Mouse (Mus musculus) hindbrain, embryonic 16.5 days (tissue): ENCODE data around the gene 2310079G19Rik. TPM values are rescaled to one million over a fixed set of nuclear protein-coding genes. Genes with fewer than 3 reads are reported as not detected.

Source experiments
- ATAC-seq: fragments of 200-750 bp; cut with Nextera tagmentation; 2 replicates; pipeline ENCODE4 v1.8.0; 2017; ENCODE audit warnings: moderate TSS enrichment, moderate library complexity
- H3K27ac ChIP-seq: fragments of 300-500 bp; sonication (generic); 2 replicates; pipeline ENCODE4 v1.5.1; 2014; ENCODE audit warnings: low read depth, mild to moderate bottlenecking, control low read depth, low read length, moderate library complexity
- H3K27me3 ChIP-seq: fragments of 300-500 bp; sonication (generic); replicated peaks from 2 replicates; pipeline ENCODE4 v1.6.1; 2014; ENCODE audit warnings: low read length; ENCODE audit not compliant: control insufficient read depth, insufficient read depth
- H3K36me3 ChIP-seq: fragments of 300-500 bp; sonication (generic); 2 replicates; pipeline ENCODE4 v1.6.1; 2014; ENCODE audit warnings: mild to moderate bottlenecking, low read length, moderate library complexity, mixed read lengths; ENCODE audit not compliant: control insufficient read depth, insufficient read depth
- H3K4me1 ChIP-seq: fragments of 300-500 bp; sonication (generic); 2 replicates; pipeline ENCODE4 v1.6.1; 2014; ENCODE audit warnings: low read depth, low read length; ENCODE audit not compliant: control insufficient read depth, insufficient read depth
- H3K4me2 ChIP-seq: fragments of 300-500 bp; sonication (generic); 2 replicates; pipeline ENCODE4 v1.6.1; 2014; ENCODE audit warnings: mild to moderate bottlenecking, low read length, control low read depth, moderate library complexity
- H3K4me3 ChIP-seq: fragments of 300-500 bp; sonication (generic); 2 replicates; pipeline ENCODE4 v1.5.1; 2014; ENCODE audit warnings: mild to moderate bottlenecking, low read length, control low read depth, moderate library complexity
- H3K9ac ChIP-seq: fragments of 300-500 bp; sonication (generic); 2 replicates; pipeline ENCODE4 v1.6.1; 2014; ENCODE audit warnings: low read depth, mild to moderate bottlenecking, control low read depth, low read length, moderate library complexity
- H3K9me3 ChIP-seq: fragments of 300-500 bp; sonication (generic); 2 replicates; pipeline ENCODE4 v1.6.1; 2014; ENCODE audit warnings: mild to moderate bottlenecking, low read length, moderate library complexity; ENCODE audit not compliant: control insufficient read depth
- WGBS: fragments of 180-500 bp; shearing (Covaris S2); extraction: QIAGEN DNeasy Blood & Tissue Kit; methylation state at CpG from one replicate; pipeline ENCODE4 v1.1.7; 2014; 5-methylcytosine and 5-hydroxymethylcytosine counted together
- polyA plus RNA-seq: library from polyadenylated mRNA; unstranded; fragments of >200 nt; fragmentation: Nextera tagmentation; extraction: Ambion mirVana; gene quantifications from 2 replicates; pipeline ENCODE4 v1.2.1, GENCODE M21; 2015

The 2310079G19Rik gene
- polyA plus RNA-seq, 1 experiment from 2014 or later: not detected

GRCm38 (mm10) chr16:88631474-88631873, 4.0 kb upstream of the 2310079G19Rik start:
- Histone ChIP-seq H3K4me2 (no peak overlapping the region), H3K27ac (no peak overlapping the region), H3K9ac (no peak overlapping the region), H3K4me1 (no peaks in the 10 kb centered on the region), H3K4me3 (no peak overlapping the region), H3K27me3 (no peaks in the 10 kb centered on the region), H3K36me3 (no peaks in the 10 kb centered on the region), H3K9me3 (no peaks in the 10 kb centered on the region)
- ATAC-seq: no peak
- 69% methylated on average over 4 of the region's 4 CpGs for WGBS

GRCm38 (mm10) chr16:88612712-88613111, 14.8 kb downstream of the 2310079G19Rik start:
- Histone ChIP-seq H3K27ac (no peak overlapping the region), H3K4me3 (no peak overlapping the region), H3K9ac (no peak overlapping the region), H3K4me2 (no peak overlapping the region), H3K27me3 (no peaks in the 10 kb centered on the region), H3K4me1 (no peaks in the 10 kb centered on the region), H3K9me3 (no peaks in the 10 kb centered on the region), H3K36me3 (no peaks in the 10 kb centered on the region)
- no peak for ATAC-seq
- WGBS: 67% methylated on average over 4 of the region's 4 CpGs

GRCm38 (mm10) chr16:88611922-88612321, 15.5 kb downstream of the 2310079G19Rik start, which contains the start of gene Krtap24-1:
Gene Krtap24-1 (minus strand): TSS chr16:88612279.
- H3K4me3 ChIP-seq: no peak within 1 kb of the TSS
- WGBS: 86% methylated on average over 8 of the region's 8 CpGs
- no peak for ATAC-seq

GRCm38 (mm10) chr16:88604570-88604969, 22.9 kb downstream of the 2310079G19Rik start:
- H3K4me1 ChIP-seq: no peaks in the 10 kb centered on the region
- H3K27me3 ChIP-seq: no peaks in the 10 kb centered on the region
- 82% methylated on average over 6 of the region's 6 CpGs for WGBS
- H3K36me3 ChIP-seq: no peaks in the 10 kb centered on the region
- no peak overlapping the region for H3K4me3 ChIP-seq
- H3K27ac ChIP-seq: no peak overlapping the region
- ATAC-seq: no peak
- no peak overlapping the region for H3K4me2 ChIP-seq
- H3K9ac ChIP-seq: no peak overlapping the region
- H3K9me3 ChIP-seq: no peaks in the 10 kb centered on the region

More at GRCm38 (mm10) chr16:88611922-88612321, 15.5 kb downstream of the 2310079G19Rik start, which contains the start of gene Krtap24-1:
- Histone ChIP-seq H3K4me1 (no peaks in the 10 kb centered on the region), H3K9ac (no peak within 1 kb of the TSS), H3K4me2 (no peak within 1 kb of the TSS), H3K9me3 (no peaks in the 10 kb centered on the region), H3K36me3 (no peaks in the 10 kb centered on the region), H3K27ac (no peak within 1 kb of the TSS), H3K27me3 (no peaks in the 10 kb centered on the region)

GRCm38 (mm10) chr16:88602464-88602863, 25.0 kb downstream of the 2310079G19Rik start:
- H3K4me1 ChIP-seq: no peaks in the 10 kb centered on the region
- H3K9me3 ChIP-seq: no peaks in the 10 kb centered on the region
- no peak overlapping the region for H3K4me3 ChIP-seq
- no peak overlapping the region for H3K9ac ChIP-seq
- H3K27me3 ChIP-seq: no peaks in the 10 kb centered on the region
- ATAC-seq: no peak
- no peak overlapping the region for H3K4me2 ChIP-seq
- no peak overlapping the region for H3K27ac ChIP-seq
- 68% methylated on average over 1 of the region's 1 CpGs for WGBS
- no peaks in the 10 kb centered on the region for H3K36me3 ChIP-seq

GRCm38 (mm10) chr16:88600303-88600702, 27.2 kb downstream of the 2310079G19Rik start:
- no peaks in the 10 kb centered on the region for H3K9me3 ChIP-seq
- H3K4me2 ChIP-seq: no peak overlapping the region
- no peaks in the 10 kb centered on the region for H3K4me1 ChIP-seq
- H3K36me3 ChIP-seq: no peaks in the 10 kb centered on the region
- ATAC-seq: no peak
- H3K9ac ChIP-seq: no peak overlapping the region
- no peaks in the 10 kb centered on the region for H3K27me3 ChIP-seq
- no peak overlapping the region for H3K27ac ChIP-seq
- H3K4me3 ChIP-seq: no peak overlapping the region
- 77% methylated on average over 8 of the region's 8 CpGs for WGBS

- no peak overlapping the region for H3K9ac ChIP-seq
- H3K9me3 ChIP-seq: no peaks in the 10 kb centered on the region
- no peak overlapping the region for H3K4me3 ChIP-seq
- WGBS: 67% methylated on average over 16 of the region's 16 CpGs
- no peak for ATAC-seq
- no peak overlapping the region for H3K27ac ChIP-seq
- no peaks in the 10 kb centered on the region for H3K27me3 ChIP-seq
- H3K36me3 ChIP-seq: no peaks in the 10 kb centered on the region
- H3K4me2 ChIP-seq: no peak overlapping the region
- H3K4me1 ChIP-seq: no peaks in the 10 kb centered on the region
These were observed 27.8 kb downstream of the 2310079G19Rik start for GRCm38 (mm10) chr16:88599504-88600237.

GRCm38 (mm10) chr16:88592758-88593157, 34.7 kb downstream of the 2310079G19Rik start:
- Histone ChIP-seq H3K9me3 (no peaks in the 10 kb centered on the region), H3K9ac (no peak overlapping the region), H3K36me3 (no peaks in the 10 kb centered on the region), H3K4me2 (no peak overlapping the region), H3K27me3 (no peaks in the 10 kb centered on the region), H3K27ac (no peak overlapping the region), H3K4me3 (no peak overlapping the region), H3K4me1 (no peaks in the 10 kb centered on the region)
- no peak for ATAC-seq

- H3K27ac ChIP-seq: no peak overlapping the region
- H3K27me3 ChIP-seq: no peaks in the 10 kb centered on the region
- no peak overlapping the region for H3K9ac ChIP-seq
- no peaks in the 10 kb centered on the region for H3K9me3 ChIP-seq
- H3K4me2 ChIP-seq: no peak overlapping the region
- 92% methylated on average over 9 of the region's 9 CpGs for WGBS
- H3K4me3 ChIP-seq: no peak overlapping the region
- H3K36me3 ChIP-seq: no peaks in the 10 kb centered on the region
- no peaks in the 10 kb centered on the region for H3K4me1 ChIP-seq
- no peak for ATAC-seq
These were observed 44.1 kb downstream of the 2310079G19Rik start for GRCm38 (mm10) chr16:88583338-88583737.
